Mouse (Mus musculus): ENCODE results near the gene Pi4ka. TPM values are rescaled to one million over a fixed set of nuclear protein-coding genes. Genes with fewer than 3 reads are reported as not detected.

Pi4ka gene
- polyA plus RNA-seq, 1 experiment from 2014 or later: 62.1 TPM

DNA sequence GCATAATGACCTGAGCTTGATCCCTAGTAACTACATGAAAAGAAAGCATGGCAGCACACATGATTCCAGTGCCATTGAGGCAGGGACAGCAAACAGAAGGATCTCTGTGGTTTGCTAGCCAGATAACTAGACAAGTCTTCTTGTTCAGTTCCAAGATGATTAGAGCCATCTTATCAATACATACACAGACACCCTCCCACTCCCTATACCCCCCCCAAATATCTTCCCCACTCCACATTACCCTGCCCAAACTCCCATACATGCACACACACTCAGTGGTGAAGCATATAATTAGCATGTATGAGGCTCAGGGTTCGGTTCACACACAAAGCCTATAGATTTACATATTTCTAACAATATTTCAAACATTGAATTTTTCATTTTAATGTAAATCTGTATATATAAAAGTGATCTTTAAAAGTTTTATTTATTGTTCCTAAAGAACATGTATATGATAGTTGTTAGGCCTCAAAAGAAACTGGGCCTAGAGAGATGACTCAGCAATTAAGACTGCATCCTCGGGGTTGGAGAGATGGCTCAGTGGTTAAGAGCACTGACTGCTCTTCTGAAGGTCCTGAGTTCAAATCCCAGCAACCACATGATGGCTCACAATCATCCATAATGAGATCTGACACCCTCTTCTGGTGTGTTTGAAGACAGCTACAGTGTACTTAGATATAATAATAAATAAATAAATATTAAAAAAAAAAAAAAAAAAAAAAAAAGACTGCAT, 22.4 kb downstream of the Pi4ka start:
- WGBS: 92% methylated on average over 2 of the region's 2 CpGs
- no peaks in the 10 kb centered on the region for H3K9me3 ChIP-seq
- no peak overlapping the region for H3K4me3 ChIP-seq
- H3K4me1 ChIP-seq (replicated peaks): no peaks in the 10 kb centered on the region
- H3K4me2 ChIP-seq: no peak overlapping the region
- no peak for ATAC-seq (ENCODE audit: low FRiP score)
- H3K36me3 ChIP-seq: peaks cover 53% of the 10 kb centered on the region
- no peaks in the 10 kb centered on the region for H3K27me3 ChIP-seq
- no peak overlapping the region for H3K9ac ChIP-seq
- H3K27ac ChIP-seq: no peak overlapping the region

DNA sequence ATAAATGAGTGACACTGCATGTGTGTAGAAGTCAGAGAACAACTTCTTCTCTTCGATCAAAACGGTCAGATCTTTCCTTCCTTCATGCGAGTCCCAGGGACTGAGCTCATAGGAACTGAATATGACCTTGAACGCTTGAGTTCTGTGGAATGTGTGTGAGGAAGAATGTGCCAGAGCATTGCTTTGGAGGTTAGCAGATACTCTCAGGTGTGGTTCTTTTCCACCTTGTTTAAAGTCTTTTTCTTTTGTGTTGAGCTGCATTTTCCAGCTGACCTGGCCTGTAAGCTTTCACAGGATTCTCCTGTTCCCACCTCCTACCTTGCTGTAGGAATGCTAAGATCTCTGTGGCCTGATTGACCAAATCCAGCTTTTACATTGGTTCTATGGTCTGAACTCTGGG, 23.8 kb downstream of the Pi4ka start:
- WGBS: 97% methylated on average over 4 of the region's 4 CpGs
- no peak overlapping the region for H3K9ac ChIP-seq
- no peak for ATAC-seq (ENCODE audit: low FRiP score)
- no peaks in the 10 kb centered on the region for H3K4me1 ChIP-seq (replicated peaks)
- no peak overlapping the region for H3K27ac ChIP-seq
- no peak overlapping the region for H3K4me2 ChIP-seq
- H3K9me3 ChIP-seq: no peaks in the 10 kb centered on the region
- H3K4me3 ChIP-seq: no peak overlapping the region
- peaks cover 66% of the 10 kb centered on the region for H3K36me3 ChIP-seq
- no peaks in the 10 kb centered on the region for H3K27me3 ChIP-seq

DNA sequence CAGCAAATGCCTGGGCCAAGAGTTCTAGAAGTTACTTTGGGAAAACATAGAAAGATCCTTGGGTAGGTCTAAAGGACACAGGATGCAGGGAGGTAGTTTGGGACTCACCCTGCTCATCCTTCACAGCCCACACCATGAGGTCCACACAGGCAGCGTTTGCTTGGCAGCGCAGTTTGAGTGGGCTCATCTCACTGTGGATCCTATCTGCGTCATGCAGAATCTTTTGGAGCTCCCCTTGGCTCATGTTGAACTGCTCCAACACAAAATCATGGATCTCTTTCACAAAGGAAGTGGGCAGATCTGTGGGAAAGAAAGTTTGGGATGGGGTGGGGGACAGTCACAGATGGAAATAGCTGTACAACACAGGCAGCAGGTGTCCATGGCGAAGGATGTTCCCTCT, 47.3 kb downstream of the Pi4ka start:
- Histone ChIP-seq H3K36me3 (peaks cover 78% of the 10 kb centered on the region), H3K9ac (no peak overlapping the region), H3K27ac (no peak overlapping the region), H3K27me3 (no peaks in the 10 kb centered on the region), H3K4me3 (no peak overlapping the region), H3K4me1 (replicated peaks) (no peaks in the 10 kb centered on the region), H3K4me2 (no peak overlapping the region), H3K9me3 (no peaks in the 10 kb centered on the region)
- no peak for ATAC-seq (ENCODE audit: low FRiP score)
- 93% methylated on average over 4 of the region's 4 CpGs for WGBS

DNA sequence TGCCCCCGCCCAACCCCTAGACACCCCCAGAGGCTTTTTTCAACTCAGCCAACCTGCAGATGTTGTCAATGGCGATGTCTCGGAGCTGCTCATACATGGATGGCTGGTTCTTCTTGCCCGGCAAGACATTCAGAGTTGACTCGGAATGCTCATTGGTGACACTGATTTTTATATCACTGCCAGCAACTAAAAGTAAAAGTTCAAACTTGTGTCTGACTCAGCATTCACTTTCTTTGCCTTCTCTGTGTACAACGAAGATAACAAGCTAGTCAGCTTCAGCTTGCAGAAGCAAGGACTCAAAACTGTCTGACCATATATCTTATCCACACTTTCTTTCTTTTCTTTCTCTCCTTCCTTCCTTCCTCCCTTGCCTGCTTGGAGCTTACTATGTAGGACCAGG, 50.1 kb downstream of the Pi4ka start:
- Histone ChIP-seq H3K9me3 (no peaks in the 10 kb centered on the region), H3K9ac (no peak overlapping the region), H3K36me3 (peaks cover 80% of the 10 kb centered on the region), H3K27ac (no peak overlapping the region), H3K4me2 (no peak overlapping the region), H3K27me3 (no peaks in the 10 kb centered on the region), H3K4me3 (no peak overlapping the region), H3K4me1 (replicated peaks) (no peaks in the 10 kb centered on the region)
- no peak for ATAC-seq (ENCODE audit: low FRiP score)
- 94% methylated on average over 6 of the region's 6 CpGs for WGBS

DNA sequence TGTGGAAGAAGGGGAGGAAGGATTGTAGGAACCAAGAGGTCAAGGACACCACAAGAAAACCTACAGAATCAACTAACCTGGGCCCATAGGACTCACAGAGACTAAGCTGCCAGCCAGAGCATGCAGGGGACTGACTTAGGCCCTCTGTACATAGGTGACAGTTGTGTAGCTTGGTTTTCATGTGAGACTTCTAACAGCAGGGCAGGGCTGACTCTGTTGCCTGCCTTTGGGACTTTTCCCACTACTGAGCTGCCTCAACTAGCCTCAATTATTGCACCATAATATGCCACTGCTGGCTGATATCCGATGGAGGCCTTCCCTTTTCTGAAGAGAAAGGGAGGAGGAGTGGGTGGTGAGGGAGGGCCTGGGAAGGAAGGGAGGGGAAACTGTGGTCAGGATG, 59.3 kb downstream of the Pi4ka start:
- 95% methylated on average over 1 of the region's 1 CpGs for WGBS
- peaks cover 77% of the 10 kb centered on the region for H3K36me3 ChIP-seq

DNA sequence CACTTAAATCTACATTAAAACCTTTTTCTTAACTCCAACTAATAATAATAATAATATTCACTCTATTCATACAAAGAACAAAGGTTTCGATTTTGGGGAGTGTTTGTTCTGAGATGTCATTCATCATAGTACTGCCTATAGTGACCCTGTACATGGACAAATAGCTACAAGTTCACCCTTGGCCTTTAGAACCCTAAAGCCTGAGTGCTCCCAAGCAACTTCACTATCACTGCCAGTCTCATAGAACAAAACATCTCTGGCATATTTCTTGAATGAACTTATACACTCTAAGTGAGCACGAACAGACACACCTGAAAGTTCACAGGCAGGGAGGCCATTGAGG, 60.3 kb downstream of the Pi4ka start:
- H3K27me3 ChIP-seq: no peaks in the 10 kb centered on the region
- no peaks in the 10 kb centered on the region for H3K4me1 ChIP-seq (replicated peaks)
- H3K27ac ChIP-seq: no peak overlapping the region
- ATAC-seq (ENCODE audit: low FRiP score): no peak
- no peak overlapping the region for H3K9ac ChIP-seq
- H3K4me3 ChIP-seq: no peak overlapping the region
- peaks cover 71% of the 10 kb centered on the region for H3K36me3 ChIP-seq
- H3K9me3 ChIP-seq: no peaks in the 10 kb centered on the region
- H3K4me2 ChIP-seq: no peak overlapping the region
- WGBS: 86% methylated on average over 2 of the region's 2 CpGs

More for the DNA sequence above, 59.3 kb downstream of the Pi4ka start:
- Histone ChIP-seq H3K9ac (no peak overlapping the region), H3K4me3 (no peak overlapping the region), H3K27ac (no peak overlapping the region), H3K4me1 (replicated peaks) (no peaks in the 10 kb centered on the region), H3K4me2 (no peak overlapping the region), H3K27me3 (no peaks in the 10 kb centered on the region), H3K9me3 (no peaks in the 10 kb centered on the region)
- no peak for ATAC-seq (ENCODE audit: low FRiP score)

DNA sequence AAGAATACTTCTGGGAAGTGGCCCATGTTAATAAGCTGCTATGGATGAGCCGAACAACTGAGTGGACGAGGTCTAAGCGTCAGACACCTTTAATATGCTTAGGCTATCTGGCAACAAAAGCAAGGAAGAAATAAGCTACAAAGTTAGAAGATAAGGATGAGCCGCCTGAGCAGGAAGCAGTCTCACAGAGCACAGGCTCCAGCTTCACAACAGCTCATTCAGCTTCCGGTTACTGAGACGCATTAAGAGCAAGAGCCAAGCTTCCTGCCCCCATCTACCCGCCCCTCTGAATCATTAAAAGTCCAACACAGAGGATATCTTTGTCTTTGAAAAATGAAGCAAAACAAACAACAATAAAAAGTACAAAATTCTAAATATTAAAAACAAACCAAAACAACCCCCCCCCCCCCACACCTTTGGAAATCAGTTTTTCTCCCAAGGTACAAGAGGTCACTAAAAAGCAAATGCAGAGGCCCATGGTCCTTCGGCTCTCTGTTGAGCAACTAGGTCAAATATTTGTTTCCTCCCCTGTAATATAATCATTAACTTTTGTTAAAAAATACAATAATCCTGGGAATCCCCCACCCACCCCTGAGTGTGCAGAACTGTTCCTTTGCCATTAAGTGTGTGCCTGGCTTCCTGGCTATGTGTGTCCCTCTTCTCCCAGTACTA, 60.8 kb downstream of the Pi4ka start:
- Histone ChIP-seq H3K9ac (no peak overlapping the region), H3K4me3 (no peak overlapping the region), H3K27me3 (no peaks in the 10 kb centered on the region), H3K4me1 (replicated peaks) (no peaks in the 10 kb centered on the region), H3K27ac (no peak overlapping the region), H3K4me2 (no peak overlapping the region), H3K36me3 (peaks cover 69% of the 10 kb centered on the region), H3K9me3 (no peaks in the 10 kb centered on the region)
- ATAC-seq (ENCODE audit: low FRiP score): no peak
- WGBS: 95% methylated on average over 8 of the region's 8 CpGs

DNA sequence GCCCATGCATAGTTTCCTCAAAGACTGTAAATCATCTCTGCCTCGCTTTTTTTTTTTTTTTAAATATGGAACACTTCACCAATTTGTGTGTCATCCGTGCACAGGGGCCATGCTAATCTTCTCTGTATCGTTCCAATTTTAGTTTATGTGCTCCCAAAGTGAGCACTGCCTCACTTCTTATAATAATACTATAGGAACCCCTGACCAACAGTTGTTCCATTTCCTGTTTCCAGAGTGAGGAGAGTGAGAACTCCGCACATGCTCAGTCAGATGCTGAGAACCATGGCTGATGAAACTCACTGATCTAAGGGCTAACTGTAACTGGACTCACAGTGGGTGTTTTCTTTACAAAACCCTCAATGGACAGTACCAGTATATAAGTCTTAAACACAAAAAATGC, 64.3 kb downstream of the Pi4ka start:
- no peak for ATAC-seq (ENCODE audit: low FRiP score)
- H3K4me3 ChIP-seq: no peak overlapping the region
- 96% methylated on average over 4 of the region's 4 CpGs for WGBS
- H3K4me1 ChIP-seq (replicated peaks): no peaks in the 10 kb centered on the region
- no peak overlapping the region for H3K4me2 ChIP-seq
- no peak overlapping the region for H3K27ac ChIP-seq
- H3K27me3 ChIP-seq: no peaks in the 10 kb centered on the region
- H3K9ac ChIP-seq: no peak overlapping the region
- H3K36me3 ChIP-seq: peaks cover 63% of the 10 kb centered on the region
- no peaks in the 10 kb centered on the region for H3K9me3 ChIP-seq

DNA sequence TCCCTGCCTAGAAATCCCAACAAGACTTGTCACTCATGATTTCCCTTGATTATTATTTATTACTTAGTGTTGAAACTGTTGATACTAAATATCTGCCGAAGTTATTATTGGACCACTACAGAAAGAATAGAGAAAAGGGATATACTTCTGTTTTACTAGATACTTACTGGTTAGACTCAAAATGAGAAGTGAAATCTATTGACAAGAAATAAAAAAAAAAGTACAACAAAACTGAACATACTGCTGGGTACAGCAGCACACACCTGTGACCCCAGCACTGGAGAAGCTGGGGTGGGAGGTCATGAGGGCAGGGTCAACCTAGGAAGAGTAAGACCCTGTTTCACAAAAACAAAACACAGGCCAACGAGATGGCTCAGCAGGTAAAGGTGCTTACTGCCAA, 65.4 kb downstream of the Pi4ka start:
- Histone ChIP-seq H3K4me1 (replicated peaks) (no peaks in the 10 kb centered on the region), H3K36me3 (peaks cover 63% of the 10 kb centered on the region), H3K4me2 (no peak overlapping the region), H3K9ac (no peak overlapping the region), H3K27ac (no peak overlapping the region), H3K9me3 (no peaks in the 10 kb centered on the region), H3K4me3 (no peak overlapping the region), H3K27me3 (no peaks in the 10 kb centered on the region)
- WGBS: 87% methylated on average over 2 of the region's 2 CpGs
- ATAC-seq (ENCODE audit: low FRiP score): no peak

DNA sequence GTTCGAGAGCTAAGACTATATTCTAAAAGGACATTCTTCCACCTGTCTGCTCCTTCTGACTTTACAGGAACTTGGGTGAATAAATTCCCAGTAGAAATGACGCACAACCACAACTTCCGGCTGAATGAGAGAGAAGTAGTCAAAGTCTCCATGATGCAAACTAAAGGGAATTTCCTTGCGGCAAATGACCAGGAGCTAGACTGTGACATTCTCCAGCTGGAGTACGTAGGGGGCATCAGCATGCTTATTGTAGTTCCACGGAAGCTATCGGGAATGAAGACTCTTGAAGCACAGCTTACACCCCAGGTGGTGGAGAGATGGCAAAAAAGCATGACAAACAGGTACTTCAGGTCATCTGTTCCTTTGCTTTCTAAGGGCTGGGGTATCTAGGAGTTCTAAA, 66.4 kb downstream of the Pi4ka start:
- Histone ChIP-seq H3K27ac (no peak overlapping the region), H3K4me2 (no peak overlapping the region), H3K9me3 (no peaks in the 10 kb centered on the region), H3K4me3 (no peak overlapping the region), H3K36me3 (peaks cover 67% of the 10 kb centered on the region), H3K27me3 (no peaks in the 10 kb centered on the region), H3K4me1 (replicated peaks) (no peaks in the 10 kb centered on the region), H3K9ac (no peak overlapping the region)
- 93% methylated on average over 7 of the region's 7 CpGs for WGBS
- no peak for ATAC-seq (ENCODE audit: low FRiP score)

DNA sequence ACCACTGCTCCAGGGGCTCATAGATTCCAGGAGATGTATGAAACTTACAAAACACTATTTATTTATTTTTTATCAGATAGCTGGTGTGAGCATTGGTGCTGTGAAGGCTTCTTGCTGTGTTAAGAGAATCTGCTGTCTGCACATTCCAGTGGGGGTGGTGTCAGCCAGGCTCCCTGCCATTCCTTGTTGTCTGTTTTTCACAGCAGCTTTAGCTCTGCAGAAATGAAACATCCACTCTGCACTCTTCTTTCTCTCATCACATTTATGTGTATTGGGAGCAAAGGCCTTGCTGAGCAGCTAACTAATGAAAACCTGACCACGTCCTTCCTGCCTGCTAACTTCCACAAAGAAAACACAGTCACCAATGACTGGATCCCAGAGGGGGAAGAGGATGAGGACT, 70.0 kb downstream of the Pi4ka start:
- Histone ChIP-seq H3K9me3 (no peaks in the 10 kb centered on the region), H3K36me3 (peaks cover 56% of the 10 kb centered on the region), H3K27ac (no peak overlapping the region), H3K4me2 (no peak overlapping the region), H3K9ac (no peak overlapping the region), H3K27me3 (no peaks in the 10 kb centered on the region), H3K4me3 (no peak overlapping the region), H3K4me1 (replicated peaks) (no peaks in the 10 kb centered on the region)
- WGBS: 82% methylated on average over 1 of the region's 1 CpGs
- ATAC-seq (ENCODE audit: low FRiP score): no peak

DNA sequence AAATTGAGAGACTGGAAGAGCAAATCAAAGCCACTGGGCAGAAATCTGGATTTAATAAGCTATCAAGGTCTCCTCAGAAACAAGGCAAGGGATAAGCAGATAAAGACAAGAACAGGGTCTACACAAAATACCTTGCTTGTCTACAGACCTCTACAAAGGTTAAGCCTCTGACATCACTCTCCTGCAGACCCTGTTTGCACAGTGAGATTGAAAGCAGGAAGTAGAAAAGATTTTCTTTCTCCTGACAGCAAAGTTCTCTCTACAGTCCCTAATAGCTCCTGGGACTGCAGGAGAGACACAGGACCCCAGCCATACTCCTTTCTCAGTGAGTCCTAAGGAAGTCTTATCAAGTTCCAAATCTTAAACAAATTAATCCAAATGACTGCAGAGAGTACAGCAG, 71.5 kb downstream of the Pi4ka start:
- H3K27ac ChIP-seq: no peak overlapping the region
- no peak overlapping the region for H3K9ac ChIP-seq
- H3K4me2 ChIP-seq: no peak overlapping the region
- peaks cover 47% of the 10 kb centered on the region for H3K36me3 ChIP-seq
- no peak overlapping the region for H3K4me3 ChIP-seq
- no peaks in the 10 kb centered on the region for H3K9me3 ChIP-seq
- no peak for ATAC-seq (ENCODE audit: low FRiP score)
- H3K4me1 ChIP-seq (replicated peaks): no peaks in the 10 kb centered on the region
- H3K27me3 ChIP-seq: no peaks in the 10 kb centered on the region

DNA sequence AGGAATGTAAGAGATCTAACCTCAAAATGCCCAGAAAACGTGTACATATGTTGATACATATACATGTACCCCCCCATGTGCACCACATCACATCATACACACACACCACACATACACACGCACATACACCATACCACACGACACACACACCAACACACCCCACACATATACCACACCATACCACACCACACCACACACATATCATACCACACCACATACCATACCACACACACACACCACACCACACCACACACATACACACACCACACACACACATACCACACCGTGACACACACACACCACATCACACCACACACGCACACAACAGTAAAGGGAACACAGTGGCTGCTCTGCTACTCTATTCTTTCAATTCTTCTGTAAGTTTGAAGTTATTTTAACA, 74.3 kb downstream of the Pi4ka start:
- Histone ChIP-seq H3K9me3 (no peaks in the 10 kb centered on the region), H3K4me2 (no peak overlapping the region), H3K4me3 (no peak overlapping the region), H3K27ac (no peak overlapping the region), H3K4me1 (replicated peaks) (no peaks in the 10 kb centered on the region), H3K9ac (no peak overlapping the region), H3K36me3 (peaks cover 44% of the 10 kb centered on the region), H3K27me3 (no peaks in the 10 kb centered on the region)
- no peak for ATAC-seq (ENCODE audit: low FRiP score)
- WGBS: 93% methylated on average over 5 of the region's 5 CpGs
